Mouse (Mus musculus): Measurements from ENCODE around the gene Ang.

Gene Ang

DNA sequence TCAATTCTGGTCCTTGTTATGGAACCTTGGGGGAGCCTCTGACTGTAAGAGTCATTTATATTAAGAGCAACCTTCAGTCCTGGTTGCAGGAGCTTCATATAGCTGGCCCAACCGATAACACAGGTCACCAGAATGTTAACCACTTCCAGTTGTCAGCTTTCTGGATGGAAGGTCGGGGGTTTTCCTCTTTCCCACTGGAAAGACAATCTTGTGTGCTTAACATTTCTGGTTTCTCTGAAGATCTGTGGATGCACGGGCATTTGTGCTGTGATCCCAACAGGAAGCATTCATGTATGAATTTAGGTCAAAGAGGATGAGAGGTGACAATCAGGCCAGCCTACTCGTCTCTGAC is 38.6 kb downstream of the Ang start:
- no peak for DNase-seq

DNA sequence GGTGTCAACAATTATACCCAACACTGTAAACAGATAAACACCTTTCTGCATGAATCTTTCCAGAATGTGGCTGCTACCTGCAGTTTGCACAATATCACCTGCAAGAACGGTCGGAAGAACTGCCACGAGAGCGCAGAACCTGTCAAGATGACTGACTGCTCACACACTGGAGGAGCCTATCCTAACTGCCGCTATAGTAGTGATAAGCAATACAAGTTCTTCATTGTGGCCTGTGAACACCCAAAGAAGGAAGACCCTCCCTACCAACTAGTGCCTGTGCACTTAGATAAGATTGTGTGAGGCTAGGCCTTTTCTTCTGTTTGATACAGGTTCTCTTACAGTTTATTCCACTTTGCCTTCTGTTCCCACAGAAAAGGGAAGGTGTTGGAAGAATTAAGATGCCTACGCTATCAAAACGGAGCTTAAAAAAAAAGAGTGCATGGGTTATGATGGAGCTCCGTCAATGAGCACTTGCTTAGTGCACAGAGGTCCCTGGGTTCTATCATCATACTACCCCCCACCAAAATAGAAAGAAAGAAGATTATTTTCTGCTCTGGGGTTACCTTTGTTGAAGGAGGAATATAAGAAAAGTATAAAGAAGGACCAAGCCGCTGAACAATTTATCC is 39.5 kb downstream of the Ang start:
- peak in 1 of 2 experiments; percentile 21 for DNase-seq

DNA sequence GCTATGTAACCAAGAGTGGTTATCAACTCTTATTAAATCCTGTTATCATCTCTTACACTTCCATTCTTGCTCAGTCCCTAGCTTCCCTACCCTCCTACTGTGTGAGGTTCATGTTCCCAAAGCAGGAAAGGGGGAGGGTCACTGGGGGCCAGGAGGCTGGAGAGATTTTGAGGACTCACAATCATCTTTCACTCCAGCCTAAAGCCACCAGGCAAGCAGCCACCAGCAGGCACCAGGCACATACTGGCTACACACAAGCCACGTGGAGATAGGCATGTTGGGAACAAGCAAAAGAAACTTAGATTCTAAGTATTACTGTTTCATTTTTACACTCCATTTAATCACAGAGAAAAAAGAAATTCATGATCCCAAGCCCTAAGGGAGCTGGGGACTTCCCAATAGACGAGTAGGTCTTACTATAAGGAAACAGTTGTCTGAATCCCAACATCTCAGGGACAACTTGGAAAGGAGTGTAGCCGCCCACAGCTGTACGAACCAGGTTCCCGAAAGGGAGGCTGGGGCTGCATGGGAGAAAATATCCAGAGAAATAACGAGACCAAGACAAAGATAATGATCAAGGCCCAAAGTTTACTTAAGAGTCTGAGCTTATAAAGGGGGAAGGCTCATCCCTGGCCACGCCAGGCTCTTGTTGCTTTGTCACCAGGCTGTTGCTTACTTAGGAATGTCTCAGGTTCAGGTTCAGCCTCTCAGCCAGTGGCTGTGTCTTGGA is 40.3 kb downstream of the Ang start:
- no peak for DNase-seq

DNA sequence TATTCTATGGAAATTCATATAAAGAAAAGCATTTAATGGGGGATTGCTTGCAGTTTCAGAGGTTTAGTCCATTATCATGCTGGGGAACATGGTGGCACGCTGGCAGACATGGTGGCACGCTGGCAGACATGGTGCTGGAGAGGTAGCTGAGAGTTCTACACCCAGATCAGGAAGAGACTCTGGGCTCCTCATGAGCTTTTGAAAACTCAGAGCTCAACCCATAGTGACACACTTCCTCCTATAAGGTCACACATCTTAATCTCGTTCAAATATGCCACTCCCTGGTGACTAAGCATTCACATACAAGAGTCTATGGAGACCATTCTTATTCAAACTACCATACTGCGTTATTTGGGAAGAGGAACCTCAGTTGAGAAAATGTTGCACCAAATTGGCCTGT is 41.4 kb downstream of the Ang start:
- no peak for DNase-seq

DNA sequence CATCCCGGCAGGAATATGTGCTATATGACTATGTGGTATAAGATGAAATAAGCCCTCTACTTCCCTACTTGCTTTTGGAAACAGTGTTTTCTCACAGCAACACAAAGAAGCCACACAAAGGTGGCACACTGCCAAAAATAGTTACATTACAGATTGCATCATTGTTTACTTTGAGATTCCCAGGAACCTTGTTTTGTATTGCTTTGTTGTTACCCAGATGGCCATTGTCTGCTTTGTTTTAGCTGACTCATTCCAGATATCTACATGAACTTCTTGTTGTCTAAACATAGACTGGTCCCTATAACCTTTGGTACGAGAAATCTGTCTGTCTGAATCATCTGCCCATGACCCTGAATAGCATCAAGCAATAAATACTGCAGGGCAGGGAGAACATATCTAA is 49.4 kb downstream of the Ang start:
- no peak for DNase-seq

DNA sequence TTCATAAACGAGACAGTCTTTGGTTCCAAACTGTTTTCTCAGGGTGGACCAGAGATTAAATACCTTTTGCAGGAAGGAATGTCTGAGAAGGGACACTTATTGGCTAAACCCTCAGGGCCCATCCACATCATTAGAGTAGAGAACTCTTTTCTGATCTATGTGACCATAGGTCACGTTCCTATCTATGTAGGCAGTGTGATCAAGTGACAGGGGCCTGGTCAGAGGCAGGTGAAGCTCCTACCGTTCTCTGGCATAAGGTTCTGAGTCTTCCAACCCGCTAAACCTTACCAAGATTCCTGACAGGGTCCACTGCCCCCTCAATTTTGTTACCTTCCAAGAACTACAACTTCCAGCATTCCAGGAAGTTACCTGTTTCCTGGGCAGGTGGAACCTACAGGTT is 51.2 kb downstream of the Ang start:
- no peak for DNase-seq

DNA sequence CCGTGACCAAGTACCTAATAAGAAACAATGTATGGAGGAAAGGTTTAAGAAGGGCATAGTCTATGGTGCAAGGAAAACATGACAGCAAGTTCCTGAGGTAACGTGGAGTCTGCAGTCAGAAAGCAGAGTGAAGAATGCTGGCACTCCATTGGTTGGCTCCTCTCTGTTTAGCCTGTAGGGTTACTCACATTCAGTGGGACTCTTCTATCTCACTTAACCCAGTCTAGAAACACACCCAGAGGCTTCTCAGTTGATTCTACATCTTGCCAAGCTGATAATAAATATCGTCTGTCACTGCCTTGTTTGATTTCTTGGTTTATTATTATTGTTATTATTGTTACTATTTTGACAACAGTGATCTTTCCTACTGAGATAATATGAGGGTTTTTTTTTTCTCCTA is 51.6 kb downstream of the Ang start:
- no peak for DNase-seq

DNA sequence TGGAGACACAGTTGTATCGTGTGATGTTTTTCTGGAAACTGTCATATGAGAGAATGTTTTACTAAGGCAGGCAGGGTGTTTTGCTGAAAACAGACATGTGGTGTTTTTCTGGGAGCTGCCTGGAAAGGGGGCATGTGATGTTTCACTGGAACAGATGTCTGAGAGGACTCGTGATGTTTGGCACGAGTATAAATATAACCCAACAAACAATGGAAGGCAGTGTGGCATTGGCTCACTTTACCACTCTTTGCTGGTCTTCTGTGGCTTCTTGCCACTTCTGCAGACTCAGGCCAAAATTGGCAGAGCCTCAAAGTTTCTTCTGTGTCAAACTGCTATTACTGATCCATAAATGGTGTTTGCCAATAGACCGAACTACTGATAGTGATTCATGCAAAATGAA is 52.3 kb downstream of the Ang start:
- no peak for DNase-seq

DNA sequence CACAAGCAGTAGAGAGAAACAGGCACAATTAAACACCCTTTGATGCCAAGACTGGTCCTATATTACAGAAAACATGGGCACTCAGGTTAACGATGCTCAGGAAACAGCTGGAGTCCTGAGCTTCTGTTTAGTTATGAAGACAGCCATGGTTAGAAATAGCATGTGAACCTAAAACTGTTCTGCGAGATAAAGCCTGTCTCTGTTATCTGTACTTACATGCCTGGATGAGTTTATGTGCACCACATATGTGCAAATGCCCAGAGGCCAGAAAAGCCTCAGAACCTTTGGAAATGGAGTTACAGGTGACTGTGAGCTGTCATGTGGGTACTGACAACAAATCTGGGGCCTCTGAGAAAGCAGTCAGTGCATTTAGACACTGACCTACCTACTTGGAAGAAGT is 53.0 kb downstream of the Ang start:
- DNase-seq: no peak

DNA sequence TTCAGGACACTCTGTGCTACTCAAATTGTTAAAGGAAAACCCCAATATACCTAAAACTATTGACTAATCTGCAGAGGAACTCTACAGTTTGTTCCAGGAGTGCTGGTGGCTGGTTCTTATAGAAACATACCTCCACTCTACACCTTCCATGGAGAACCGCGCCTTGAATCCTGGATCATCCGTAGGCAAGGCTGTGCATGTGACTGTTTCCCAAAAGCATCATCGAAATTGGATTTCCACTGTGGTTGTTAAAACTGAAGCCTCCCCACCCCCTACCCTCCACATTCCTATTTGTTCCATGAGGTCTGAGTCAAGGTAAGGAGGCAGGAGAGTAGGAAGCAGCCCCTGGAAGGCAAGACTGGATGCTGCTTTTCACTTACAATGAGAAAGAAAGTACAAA is 53.5 kb downstream of the Ang start:
- DNase-seq: no peak

DNA sequence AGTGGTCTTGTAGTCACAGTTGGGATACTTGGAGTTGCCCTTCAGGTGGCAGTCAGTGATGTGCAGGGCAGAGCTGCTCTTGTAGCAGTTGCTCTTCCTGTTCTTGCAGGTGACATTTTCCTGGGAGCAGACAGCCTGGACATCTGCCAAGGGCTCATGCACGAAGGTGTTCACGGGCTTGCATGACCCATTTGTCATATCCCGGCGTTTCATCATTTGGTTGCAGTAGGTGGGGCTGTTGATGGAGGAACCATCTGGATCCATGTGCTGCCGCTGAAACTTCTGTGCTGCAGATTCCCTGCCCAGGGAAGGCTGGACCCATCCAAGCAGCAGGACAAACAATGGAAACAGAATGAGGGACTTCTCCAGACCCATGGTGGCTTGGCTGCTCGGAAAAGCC is 54.6 kb downstream of the Ang start:
- no peak for DNase-seq

DNA sequence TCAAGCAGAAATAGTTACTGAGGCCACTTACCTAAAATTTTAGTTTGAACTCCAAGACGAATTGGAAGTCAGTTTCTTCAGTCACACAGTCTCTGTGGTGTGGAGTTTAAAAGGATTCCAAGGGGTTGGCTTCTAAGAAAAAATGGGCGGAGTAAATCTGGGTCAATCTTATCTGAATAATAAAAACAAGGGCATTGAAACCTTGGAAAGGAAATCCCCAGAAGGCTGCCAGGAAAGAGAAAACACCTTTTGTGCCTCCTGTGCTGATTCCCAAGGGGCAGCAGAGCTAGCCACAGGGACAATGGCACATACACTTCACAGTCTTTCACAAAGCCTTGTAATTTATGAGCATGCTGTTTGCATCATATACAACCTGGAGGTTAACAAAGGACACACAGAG is 55.7 kb downstream of the Ang start, which contains the start of gene Rnase1:
Gene Rnase1, minus strand, starts transcription at position 101 of the 400 bp plus-strand sequence.
- DNase-seq: no peak

DNA sequence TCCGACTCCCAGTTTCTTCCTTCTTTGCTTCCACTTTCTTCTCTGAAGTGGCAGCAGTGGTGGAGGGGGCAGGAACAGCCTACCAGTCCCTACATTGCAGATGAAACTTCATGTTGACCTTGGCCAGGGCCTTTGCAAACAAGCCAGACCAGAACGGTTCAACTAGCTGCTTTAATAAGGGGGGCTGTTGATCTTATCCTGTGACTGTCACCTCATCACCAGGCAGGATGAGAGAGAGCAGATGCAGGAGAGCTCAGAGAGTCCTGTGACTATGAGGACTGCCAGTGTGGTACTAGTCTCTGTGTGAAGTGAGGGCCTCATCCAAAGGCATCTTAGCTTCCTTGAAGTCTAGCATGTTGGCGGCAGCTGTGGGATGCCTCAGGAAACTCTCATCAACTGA is 57.1 kb downstream of the Ang start:
- no peak for DNase-seq

DNA sequence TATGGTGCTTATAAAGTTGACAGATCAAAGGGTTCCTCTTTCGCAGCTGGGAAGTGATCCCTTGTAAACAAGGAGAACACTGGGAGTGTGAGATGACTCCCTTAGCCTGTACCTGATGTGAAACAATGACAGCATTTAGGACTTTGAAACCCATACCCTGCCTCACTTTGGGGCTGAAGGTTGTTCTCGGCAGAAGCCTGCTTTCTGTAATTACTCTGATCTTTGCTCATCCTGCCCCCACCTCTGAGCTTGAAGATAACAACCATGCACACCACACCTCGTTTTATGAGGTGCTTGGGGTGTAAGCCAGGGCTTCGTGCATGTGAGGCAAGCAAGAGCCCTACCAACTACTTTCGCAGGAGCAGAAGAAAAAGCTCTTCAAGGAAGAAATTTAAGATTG is 58.2 kb downstream of the Ang start:
- no peak for DNase-seq

DNA sequence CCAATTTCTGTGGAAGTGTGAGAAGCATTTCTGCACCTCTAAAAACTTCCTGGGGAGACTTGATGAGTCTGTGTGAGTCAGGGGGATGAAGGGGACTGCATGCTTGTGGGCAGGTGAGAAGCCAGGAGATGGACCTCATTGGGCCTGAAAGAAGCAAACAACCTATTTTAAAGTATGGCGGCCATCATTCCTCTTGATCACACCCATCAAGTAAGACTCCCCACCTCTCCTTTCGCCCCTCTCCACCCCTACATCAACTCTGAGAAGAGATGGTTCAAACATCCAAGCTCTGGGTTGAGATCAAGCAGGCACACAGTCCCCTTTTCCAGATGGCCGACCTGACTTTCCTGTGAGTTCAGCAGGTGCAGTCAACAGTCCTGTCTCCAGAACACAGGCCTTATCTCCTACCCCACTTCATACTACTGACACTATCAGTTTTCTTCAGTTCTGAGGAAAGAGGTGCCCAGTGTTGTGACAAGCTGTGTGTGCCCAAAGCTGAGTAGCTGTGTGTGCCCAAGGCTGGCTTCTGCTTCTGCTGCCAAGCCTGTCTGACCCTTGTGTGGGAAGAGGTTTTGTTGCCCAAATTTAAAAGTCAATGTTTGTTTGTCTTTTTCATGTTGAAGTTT is 59.4 kb downstream of the Ang start:
- no peak for DNase-seq
